Mouse (Mus musculus): Measurements from ENCODE around the gene Vta1. TPM values are rescaled to one million over a fixed set of nuclear protein-coding genes. Genes with fewer than 3 reads are reported as not detected.

Gene Vta1
- polyA plus RNA-seq, 1 experiment from 2014 or later, result 98.1 TPM

Other genes with a start within 250 kb of the Vta1 start
- gene Adgrg6, start 159.9 kb downstream of the Vta1 start, polyA plus RNA-seq (2015; fragmentation: Nextera tagmentation; extraction: Ambion mirVana), result 25.0 and 27.0 TPM in 2 replicates
- 0.13 and 0.64 TPM in 2 replicates for gene Nmbr, start within 50 bp of the Vta1 start, polyA plus RNA-seq (2015; fragmentation: Nextera tagmentation; extraction: Ambion mirVana)
- gene Gje1, start 12.7 kb upstream of the Vta1 start, polyA plus RNA-seq (2015; fragmentation: Nextera tagmentation; extraction: Ambion mirVana), result not detected in 2 replicates

Measured in lung, embryonic 16.5 days (tissue).